Mouse (Mus musculus): ENCODE data around the gene Rgma. TPM values are rescaled to one million over a fixed set of nuclear protein-coding genes. Genes with fewer than 3 reads are reported as not detected.

Gene Rgma
- polyA plus RNA-seq, 1 experiment from 2014 or later: 20.6 TPM

DNA sequence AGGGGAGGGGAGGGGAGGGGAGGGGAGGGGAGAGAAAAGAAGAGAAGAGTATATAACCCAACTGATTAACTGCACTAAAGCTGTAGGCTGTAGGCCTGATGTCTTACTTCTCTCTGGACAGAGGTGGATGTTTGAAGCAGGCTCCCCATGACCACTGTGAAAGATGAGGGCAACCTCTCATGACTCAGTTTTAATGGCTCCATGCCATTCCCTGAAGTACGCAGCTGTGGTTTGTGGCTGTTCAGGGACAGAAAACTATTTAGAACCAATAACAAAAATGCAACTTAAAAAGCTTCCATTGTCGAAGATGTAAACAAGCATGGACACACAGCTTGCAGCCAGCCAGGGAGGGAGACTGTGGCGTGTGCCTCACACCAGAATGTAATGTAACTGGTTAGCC, 50.9 kb downstream of the Rgma start:
- Histone ChIP-seq H3K36me3 (ENCODE audit: control insufficient read depth, insufficient read depth, low read length) (peaks cover 45% of the 10 kb centered on the region), H3K9ac (ENCODE audit: low read length) (no peak overlapping the region), H3K4me2 (ENCODE audit: low read length) (no peak overlapping the region), H3K4me1 (ENCODE audit: control insufficient read depth, insufficient read depth, low read length) (peaks cover 11% of the 10 kb centered on the region; the same call in 1 of the 2 replicates), H3K4me3 (ENCODE audit: low read depth, low read length) (no peak overlapping the region), H3K27ac (ENCODE audit: low read depth, low read length) (no peak overlapping the region), H3K9me3 (replicated peaks; ENCODE audit: control insufficient read depth, low read length) (no peaks in the 10 kb centered on the region), H3K27me3 (replicated peaks; ENCODE audit: control insufficient read depth, insufficient read depth, low read length) (no peaks in the 10 kb centered on the region)
- DNase-seq (ENCODE audit: low spot score): no peak
- ATAC-seq: no peak
- WGBS: 83% methylated on average over 3 of the region's 3 CpGs

GRCm38 (mm10) chr7:73426752-73427386, 51.6 kb downstream of the Rgma start:
- Histone ChIP-seq H3K4me2 (ENCODE audit: low read length) (no peak overlapping the region), H3K9ac (ENCODE audit: low read length) (no peak overlapping the region), H3K27me3 (replicated peaks; ENCODE audit: control insufficient read depth, insufficient read depth, low read length) (no peaks in the 10 kb centered on the region), H3K27ac (ENCODE audit: low read depth, low read length) (no peak overlapping the region), H3K36me3 (ENCODE audit: control insufficient read depth, insufficient read depth, low read length) (peaks cover 42% of the 10 kb centered on the region), H3K9me3 (replicated peaks; ENCODE audit: control insufficient read depth, low read length) (no peaks in the 10 kb centered on the region), H3K4me3 (ENCODE audit: low read depth, low read length) (no peak overlapping the region), H3K4me1 (ENCODE audit: control insufficient read depth, insufficient read depth, low read length) (peaks cover 4% of the 10 kb centered on the region; the same call in 1 of the 2 replicates)
- ATAC-seq: no peak
- no peak for DNase-seq (ENCODE audit: low spot score)
- 84% methylated on average over 8 of the region's 8 CpGs for WGBS

GRCm38 (mm10) chr7:73427794-73428193, 52.5 kb downstream of the Rgma start:
- H3K4me1 ChIP-seq (ENCODE audit: control insufficient read depth, insufficient read depth, low read length): no peaks in the 10 kb centered on the region
- peaks cover 44% of the 10 kb centered on the region for H3K36me3 ChIP-seq (ENCODE audit: control insufficient read depth, insufficient read depth, low read length)
- H3K4me3 ChIP-seq (ENCODE audit: low read depth, low read length): no peak overlapping the region
- H3K9me3 ChIP-seq (replicated peaks; ENCODE audit: control insufficient read depth, low read length): no peaks in the 10 kb centered on the region
- no peak for ATAC-seq
- H3K4me2 ChIP-seq (ENCODE audit: low read length): no peak overlapping the region
- no peak for DNase-seq (ENCODE audit: low spot score)
- 96% methylated on average over 6 of the region's 6 CpGs for WGBS
- H3K9ac ChIP-seq (ENCODE audit: low read length): no peak overlapping the region
- no peak overlapping the region for H3K27ac ChIP-seq (ENCODE audit: low read depth, low read length)
- no peaks in the 10 kb centered on the region for H3K27me3 ChIP-seq (replicated peaks; ENCODE audit: control insufficient read depth, insufficient read depth, low read length)

GRCm38 (mm10) chr7:73428525-73428924, 53.2 kb downstream of the Rgma start:
- WGBS: 90% methylated on average over 3 of the region's 3 CpGs
- ATAC-seq: no peak
- DNase-seq (ENCODE audit: low spot score): no peak
- Histone ChIP-seq H3K9ac (ENCODE audit: low read length) (no peak overlapping the region), H3K4me2 (ENCODE audit: low read length) (no peak overlapping the region), H3K27me3 (replicated peaks; ENCODE audit: control insufficient read depth, insufficient read depth, low read length) (no peaks in the 10 kb centered on the region), H3K36me3 (ENCODE audit: control insufficient read depth, insufficient read depth, low read length) (peaks cover 51% of the 10 kb centered on the region), H3K4me1 (ENCODE audit: control insufficient read depth, insufficient read depth, low read length) (no peaks in the 10 kb centered on the region), H3K27ac (ENCODE audit: low read depth, low read length) (no peak overlapping the region), H3K9me3 (replicated peaks; ENCODE audit: control insufficient read depth, low read length) (no peaks in the 10 kb centered on the region), H3K4me3 (ENCODE audit: low read depth, low read length) (no peak overlapping the region)

DNA sequence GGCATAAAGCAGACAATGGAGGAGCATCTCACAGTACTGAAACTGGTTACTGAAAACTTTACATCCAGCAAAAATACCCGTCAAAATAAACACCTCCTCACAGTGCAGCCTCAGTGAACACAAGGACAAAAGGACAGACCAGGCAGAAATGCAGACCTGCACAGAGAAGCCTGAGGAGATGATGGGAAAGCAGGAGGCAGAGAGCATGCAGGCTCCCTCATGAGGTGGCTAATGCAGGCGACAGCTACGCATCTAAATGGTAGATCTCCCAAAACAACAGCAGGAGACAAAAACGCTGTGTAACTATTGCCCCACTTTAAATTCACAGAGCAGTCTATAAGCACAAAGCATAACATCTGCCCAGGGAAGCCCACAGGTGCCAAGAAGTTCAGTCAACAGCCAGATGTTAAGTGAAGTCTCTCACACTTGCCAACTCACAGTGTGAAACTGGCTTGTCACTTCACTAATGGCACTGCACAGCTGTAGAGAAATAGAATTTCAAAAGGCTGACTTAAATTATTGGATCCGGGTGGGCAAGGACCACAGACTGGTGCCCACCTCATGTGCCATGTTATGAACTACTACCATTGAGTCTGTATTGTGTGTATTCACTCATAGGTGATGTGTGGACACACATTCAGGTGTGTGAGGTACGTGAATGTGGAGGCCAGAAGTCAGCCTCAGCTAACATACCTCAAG, 58.5 kb downstream of the Rgma start:
- peaks cover 80% of the 10 kb centered on the region for H3K36me3 ChIP-seq (ENCODE audit: control insufficient read depth, insufficient read depth, low read length)
- 81% methylated on average over 6 of the region's 6 CpGs for WGBS
- no peak overlapping the region for H3K4me3 ChIP-seq (ENCODE audit: low read depth, low read length)
- H3K27me3 ChIP-seq (replicated peaks; ENCODE audit: control insufficient read depth, insufficient read depth, low read length): no peaks in the 10 kb centered on the region
- H3K9me3 ChIP-seq (replicated peaks; ENCODE audit: control insufficient read depth, low read length): no peaks in the 10 kb centered on the region
- H3K4me1 ChIP-seq (ENCODE audit: control insufficient read depth, insufficient read depth, low read length): no peaks in the 10 kb centered on the region
- no peak overlapping the region for H3K9ac ChIP-seq (ENCODE audit: low read length)
- H3K27ac ChIP-seq (ENCODE audit: low read depth, low read length): no peak overlapping the region
- no peak overlapping the region for H3K4me2 ChIP-seq (ENCODE audit: low read length)
- DNase-seq (ENCODE audit: low spot score): no peak
- no peak for ATAC-seq

- peaks cover 80% of the 10 kb centered on the region for H3K36me3 ChIP-seq (ENCODE audit: control insufficient read depth, insufficient read depth, low read length)
- DNase-seq (ENCODE audit: low spot score) (no peak), ATAC-seq (peak; percentile 36; the same call in 1 of the 2 replicates)
- H3K9ac ChIP-seq (ENCODE audit: low read length): no peak overlapping the region
- H3K27ac ChIP-seq (ENCODE audit: low read depth, low read length): no peak overlapping the region
- H3K4me2 ChIP-seq (ENCODE audit: low read length): no peak overlapping the region
- no peaks in the 10 kb centered on the region for H3K27me3 ChIP-seq (replicated peaks; ENCODE audit: control insufficient read depth, insufficient read depth, low read length)
- 92% methylated on average over 2 of the region's 2 CpGs for WGBS
- no peaks in the 10 kb centered on the region for H3K4me1 ChIP-seq (ENCODE audit: control insufficient read depth, insufficient read depth, low read length)
- H3K9me3 ChIP-seq (replicated peaks; ENCODE audit: control insufficient read depth, low read length): no peaks in the 10 kb centered on the region
- no peak overlapping the region for H3K4me3 ChIP-seq (ENCODE audit: low read depth, low read length)
These were observed 59.0 kb downstream of the Rgma start for GRCm38 (mm10) chr7:73434336-73434677.

DNA sequence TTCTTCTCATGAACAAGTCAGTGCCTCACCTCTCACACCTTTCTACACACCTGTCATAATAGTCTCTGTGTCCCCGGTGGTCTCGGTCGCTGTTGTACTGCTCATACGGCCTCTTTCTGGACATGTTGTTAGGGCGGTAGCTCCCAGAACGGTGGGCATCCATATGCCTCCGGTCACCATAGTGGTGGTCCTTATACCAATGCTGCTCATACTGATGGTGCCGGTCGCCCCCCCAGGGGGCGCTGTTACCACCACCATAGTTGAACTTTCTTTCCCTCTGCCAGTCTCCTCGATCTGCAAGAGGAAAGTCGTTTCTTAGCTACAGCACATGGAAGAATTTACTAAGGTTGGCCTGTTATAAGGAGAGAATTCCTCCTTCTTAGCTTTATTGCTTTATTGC, 60.4 kb downstream of the Rgma start:
- H3K9ac ChIP-seq (ENCODE audit: low read length): no peak overlapping the region
- H3K4me3 ChIP-seq (ENCODE audit: low read depth, low read length): no peak overlapping the region
- H3K4me1 ChIP-seq (ENCODE audit: control insufficient read depth, insufficient read depth, low read length): no peaks in the 10 kb centered on the region
- no peaks in the 10 kb centered on the region for H3K9me3 ChIP-seq (replicated peaks; ENCODE audit: control insufficient read depth, low read length)
- WGBS: 71% methylated on average over 12 of the region's 12 CpGs
- no peaks in the 10 kb centered on the region for H3K27me3 ChIP-seq (replicated peaks; ENCODE audit: control insufficient read depth, insufficient read depth, low read length)
- DNase-seq (ENCODE audit: low spot score) (peak; percentile 41), ATAC-seq (no peak)
- H3K4me2 ChIP-seq (ENCODE audit: low read length): no peak overlapping the region
- no peak overlapping the region for H3K27ac ChIP-seq (ENCODE audit: low read depth, low read length)
- H3K36me3 ChIP-seq (ENCODE audit: control insufficient read depth, insufficient read depth, low read length): peaks cover 82% of the 10 kb centered on the region

DNA sequence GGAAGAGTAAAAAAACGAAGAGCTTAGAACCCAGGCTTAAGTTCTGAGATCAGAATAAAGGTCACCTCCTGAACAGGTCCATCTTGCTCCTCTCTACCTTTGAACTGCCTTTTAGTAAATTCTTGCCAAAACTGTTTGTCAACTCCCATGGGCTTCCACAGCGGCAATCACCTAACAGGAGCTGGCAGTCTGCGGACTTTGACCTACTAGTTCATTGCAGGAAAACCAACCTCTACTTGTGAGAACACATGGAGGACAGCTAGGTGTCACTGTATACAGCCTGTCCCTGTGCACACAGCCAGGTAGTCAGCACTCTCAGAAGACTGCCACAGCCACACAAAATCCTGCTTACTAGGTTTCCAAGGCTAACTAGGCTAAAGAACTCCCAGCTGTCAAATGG, 66.5 kb downstream of the Rgma start:
- Histone ChIP-seq H3K27me3 (replicated peaks; ENCODE audit: control insufficient read depth, insufficient read depth, low read length) (no peaks in the 10 kb centered on the region), H3K4me3 (ENCODE audit: low read depth, low read length) (no peak overlapping the region), H3K4me2 (ENCODE audit: low read length) (no peak overlapping the region), H3K9me3 (replicated peaks; ENCODE audit: control insufficient read depth, low read length) (no peaks in the 10 kb centered on the region), H3K9ac (ENCODE audit: low read length) (no peak overlapping the region), H3K4me1 (ENCODE audit: control insufficient read depth, insufficient read depth, low read length) (no peaks in the 10 kb centered on the region), H3K27ac (ENCODE audit: low read depth, low read length) (no peak overlapping the region), H3K36me3 (ENCODE audit: control insufficient read depth, insufficient read depth, low read length) (peaks cover 96% of the 10 kb centered on the region)
- ATAC-seq (no peak), DNase-seq (ENCODE audit: low spot score) (no peak)
- 95% methylated on average over 3 of the region's 3 CpGs for WGBS

GRCm38 (mm10) chr7:73442246-73442645, 66.9 kb downstream of the Rgma start:
- ATAC-seq: no peak
- Histone ChIP-seq H3K27me3 (replicated peaks; ENCODE audit: control insufficient read depth, insufficient read depth, low read length) (no peaks in the 10 kb centered on the region), H3K4me2 (ENCODE audit: low read length) (no peak overlapping the region), H3K9ac (ENCODE audit: low read length) (no peak overlapping the region), H3K36me3 (ENCODE audit: control insufficient read depth, insufficient read depth, low read length) (peaks cover 96% of the 10 kb centered on the region), H3K9me3 (replicated peaks; ENCODE audit: control insufficient read depth, low read length) (no peaks in the 10 kb centered on the region), H3K4me3 (ENCODE audit: low read depth, low read length) (no peak overlapping the region), H3K4me1 (ENCODE audit: control insufficient read depth, insufficient read depth, low read length) (no peaks in the 10 kb centered on the region), H3K27ac (ENCODE audit: low read depth, low read length) (no peak overlapping the region)
- no peak for DNase-seq (ENCODE audit: low spot score)
- 98% methylated on average over 4 of the region's 4 CpGs for WGBS
